Mouse (Mus musculus): ENCODE results near the gene Brd9.

Brd9 gene

GRCm38 (mm10) chr13:73937321-73938176 is at the start of gene Brd9, which contains the start of gene Trip13:
Gene Brd9, plus strand, starts transcription at chr13:73937811.
Gene Trip13, minus strand, starts transcription at chr13:73937784.
- peak; percentile 89 for DNase-seq

- DNase-seq, result no peak
Observed at GRCm38 (mm10) chr13:73892493-73893178, 45.0 kb upstream of the Brd9 start.

GRCm38 (mm10) chr13:73897561-73897960 is 40.0 kb upstream of the Brd9 start:
- DNase-seq, result no peak

- peak; percentile 11 for DNase-seq
Observed at GRCm38 (mm10) chr13:73907136-73907535, 30.5 kb upstream of the Brd9 start.

- peak; percentile 30 for DNase-seq
Observed at GRCm38 (mm10) chr13:73907683-73908412, 29.8 kb upstream of the Brd9 start.

DNA sequence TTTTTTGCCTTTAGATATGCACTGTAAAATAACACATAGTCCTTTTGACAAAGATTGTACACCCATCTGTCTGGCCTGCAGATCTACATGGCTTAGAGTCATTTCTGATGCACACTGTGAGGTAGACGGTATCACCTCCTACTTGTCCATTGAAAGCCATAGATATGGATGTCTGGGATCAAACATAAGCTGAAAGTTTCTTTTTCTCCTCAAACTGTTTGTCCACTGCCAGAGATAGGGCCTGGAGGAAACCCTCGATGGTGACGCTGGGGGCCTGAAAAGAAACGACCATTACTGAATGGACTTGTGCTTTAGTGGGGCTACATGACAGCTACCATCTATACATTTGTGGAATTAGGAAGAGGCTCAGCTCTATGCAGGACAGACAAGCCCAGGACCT is 24.5 kb upstream of the Brd9 start:
- no peak for DNase-seq

- DNase-seq, result no peak
Observed at GRCm38 (mm10) chr13:73932201-73932600, 5.4 kb upstream of the Brd9 start.

DNA sequence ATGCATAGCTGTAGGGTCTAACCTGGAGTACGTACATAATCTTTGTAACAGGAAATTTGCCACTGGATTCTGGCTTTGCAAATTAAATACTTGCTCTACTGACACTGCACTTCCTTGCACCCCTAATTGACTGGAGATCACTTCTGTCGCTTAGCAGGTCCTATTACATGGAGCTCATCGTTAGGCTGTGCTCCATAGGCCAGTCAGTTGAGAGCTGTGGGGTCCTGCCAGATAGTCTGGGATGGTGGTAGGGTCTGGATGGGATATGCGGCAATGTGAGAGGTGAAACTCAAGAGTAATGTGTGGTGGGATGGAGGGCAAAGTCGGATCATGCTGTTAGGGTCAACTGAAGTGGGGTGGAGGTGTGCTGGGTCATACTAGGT is 682 bp upstream of the Brd9 start:
- DNase-seq, result no peak

DNA sequence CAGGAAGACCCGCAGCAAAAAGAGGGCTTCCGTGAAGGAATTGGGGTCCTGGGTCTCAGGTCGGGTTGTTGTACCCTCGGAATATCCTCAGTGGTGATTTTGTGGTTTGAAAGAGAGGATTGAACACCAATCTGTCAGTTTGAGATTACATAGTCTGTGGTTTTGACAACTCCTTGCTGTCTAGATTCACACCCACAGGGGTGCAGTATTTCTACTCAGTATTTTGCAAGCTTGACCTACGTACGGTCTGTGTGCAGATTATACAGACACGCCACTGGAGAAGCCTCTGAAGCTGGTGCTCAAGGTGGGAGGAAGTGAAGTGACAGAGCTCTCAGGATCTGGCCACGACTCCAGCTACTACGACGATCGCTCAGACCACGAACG is 558 bp downstream of the Brd9 start:
- no peak for DNase-seq

DNA sequence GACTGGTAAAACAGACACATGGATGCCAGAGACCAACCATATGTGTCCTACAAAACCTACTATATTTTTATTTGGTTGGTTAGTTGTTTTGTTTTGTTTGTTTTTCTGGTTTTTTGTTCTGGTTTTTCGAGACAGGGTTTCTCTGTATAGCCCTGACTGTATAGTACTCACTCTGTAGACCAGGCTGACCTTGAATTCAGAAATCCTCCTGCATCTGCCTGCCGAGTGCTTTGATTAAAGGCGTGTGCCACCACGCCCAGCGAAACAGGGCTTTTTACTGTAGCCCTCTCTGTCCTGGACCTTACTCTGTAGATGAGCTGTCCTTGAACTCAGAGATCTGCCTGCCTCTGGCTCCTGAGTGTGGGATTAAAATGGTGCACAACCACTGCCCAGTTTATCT is 1.5 kb downstream of the Brd9 start:
- no peak for DNase-seq

DNA sequence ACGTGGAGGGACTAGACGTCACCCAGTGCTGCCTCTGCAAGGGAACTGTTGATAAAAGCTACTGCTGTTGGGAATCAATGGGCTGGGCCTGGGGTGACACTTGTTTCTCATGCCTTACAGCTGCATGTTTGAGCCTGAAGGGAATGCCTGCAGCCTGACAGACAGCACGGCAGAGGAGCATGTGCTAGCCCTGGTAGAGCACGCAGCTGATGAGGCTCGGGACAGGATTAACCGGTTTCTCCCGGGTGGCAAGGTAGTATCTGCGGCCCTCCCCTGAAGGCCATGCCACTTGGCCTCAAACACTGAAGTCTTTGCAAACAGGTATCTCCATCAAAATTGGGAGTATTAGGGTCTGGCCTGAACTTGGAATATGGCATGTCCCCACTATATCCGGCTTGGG is 7.0 kb downstream of the Brd9 start:
- no peak for DNase-seq

GRCm38 (mm10) chr13:73953551-73954130 is 16.0 kb downstream of the Brd9 start:
- DNase-seq, result no peak

GRCm38 (mm10) chr13:73954666-73955065 is 17.1 kb downstream of the Brd9 start:
- no peak for DNase-seq

DNA sequence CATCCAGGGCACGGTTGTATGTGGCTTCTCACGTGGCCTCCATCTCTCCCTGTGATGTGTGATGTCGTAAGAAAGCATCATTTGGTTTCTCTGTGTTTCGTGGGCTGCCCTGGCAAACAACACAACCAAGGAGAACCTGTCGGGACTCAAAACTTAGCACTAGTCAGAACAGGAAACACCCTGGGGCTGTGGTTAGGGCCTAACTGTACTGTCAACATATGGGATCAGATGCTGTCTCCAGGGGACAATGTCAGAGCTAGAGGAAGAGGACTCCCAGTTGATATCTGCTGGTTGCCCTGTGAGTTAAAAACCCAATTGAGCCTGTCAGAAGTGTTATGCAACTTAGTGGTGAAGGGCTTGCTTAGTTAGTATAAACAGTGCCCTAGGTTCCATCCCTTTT is 17.9 kb downstream of the Brd9 start:
- DNase-seq, result no peak

- peak; percentile 38 for DNase-seq
Observed at GRCm38 (mm10) chr13:73960117-73960652, 22.6 kb downstream of the Brd9 start.

GRCm38 (mm10) chr13:73961177-73961576 is 23.6 kb downstream of the Brd9 start:
- no peak for DNase-seq

- no peak for DNase-seq
Observed at GRCm38 (mm10) chr13:73963551-73963950, 25.9 kb downstream of the Brd9 start, which contains the start of gene Zdhhc11. Gene Zdhhc11, plus strand, starts transcription at chr13:73963851.

DNA sequence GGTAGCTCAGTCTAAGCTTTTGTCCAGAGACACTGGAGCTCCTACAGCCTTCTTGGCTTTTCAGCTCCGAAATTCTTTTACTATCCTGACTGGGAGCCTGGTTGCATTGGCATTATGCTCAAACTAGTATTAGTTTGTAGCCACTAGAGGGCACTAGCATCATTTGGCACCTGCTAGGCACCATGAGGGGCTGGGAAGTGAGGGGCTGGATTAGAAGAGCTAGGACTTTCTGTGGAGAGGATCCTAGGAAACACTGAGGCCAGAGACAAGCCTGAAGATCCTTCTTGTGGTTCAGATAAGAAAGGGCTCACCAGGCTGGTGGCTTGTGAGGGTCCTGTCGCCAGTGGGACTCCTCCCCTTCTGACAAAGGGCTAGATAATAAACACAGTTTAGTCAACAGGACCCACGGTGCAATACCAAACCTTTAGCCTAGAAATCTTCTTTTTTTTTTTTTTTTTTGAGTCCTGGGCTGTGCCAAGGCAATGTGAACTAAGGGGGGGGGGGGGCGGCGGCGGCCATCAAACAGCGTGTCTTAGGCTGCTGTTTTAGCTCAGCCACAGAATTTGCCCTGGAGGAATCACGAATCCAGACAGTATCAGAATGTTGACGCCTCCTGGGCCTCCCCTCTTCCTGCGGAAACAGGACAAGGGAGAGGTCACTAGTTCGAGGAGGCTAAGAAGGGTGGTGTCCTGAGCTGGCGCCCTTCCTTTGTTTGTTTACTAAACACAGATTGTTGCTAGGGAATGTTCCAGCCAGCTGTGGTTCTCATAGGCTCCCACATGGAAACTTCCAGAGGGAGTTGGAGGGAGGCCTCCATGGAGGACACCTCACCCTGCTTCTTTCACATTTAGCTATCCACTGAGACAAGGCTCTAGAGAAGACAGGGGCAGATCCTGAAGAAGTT is 33.2 kb downstream of the Brd9 start:
- peak; percentile 48 for DNase-seq

- DNase-seq, result no peak
Observed at GRCm38 (mm10) chr13:73974523-73974922, 36.9 kb downstream of the Brd9 start.

DNA sequence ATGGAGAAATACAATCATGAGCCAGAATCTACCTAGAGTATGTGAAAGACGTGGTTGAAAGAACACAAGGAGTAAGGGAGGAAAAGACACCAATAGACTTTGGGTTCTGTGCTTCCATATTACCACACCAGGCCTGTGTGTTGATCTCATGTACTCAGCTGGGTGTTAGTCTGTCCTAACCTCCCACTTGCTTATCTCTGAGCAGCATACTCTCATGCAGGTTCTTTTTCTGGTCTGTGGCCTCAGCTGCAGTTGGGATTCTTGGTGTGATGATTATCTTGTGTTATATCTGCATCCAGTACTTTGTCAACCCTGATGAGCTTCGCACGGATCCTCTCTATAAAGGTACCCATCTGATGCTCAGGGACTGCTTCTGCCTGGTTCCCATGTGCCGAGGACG is 39.3 kb downstream of the Brd9 start:
- DNase-seq, result no peak

- no peak for DNase-seq
Observed at GRCm38 (mm10) chr13:73990325-73990724, 52.7 kb downstream of the Brd9 start.

GRCm38 (mm10) chr13:73990761-73991160 is 53.1 kb downstream of the Brd9 start:
- no peak for DNase-seq
